Mouse (Mus musculus): Measurements from ENCODE around the gene Cpm. TPM values are rescaled to one million over a fixed set of nuclear protein-coding genes. Genes with fewer than 3 reads are reported as not detected.

Gene Cpm
- total and polyA plus RNA-seq, 3 experiments = 0.04 to 0.31 (median 0.17) TPM

- Histone ChIP-seq H3K27me3 (replicated peaks) (no peaks in the 10 kb centered on the region), H3K9ac (ENCODE audit: insufficient read depth, low read depth) (no peak overlapping the region), H3K4me2 (ENCODE audit: insufficient read depth, low read depth, poor library complexity, severe bottlenecking) (peak overlapping the region; percentile 11; the same call in 1 of the 2 replicates), H3K4me1 (ENCODE audit: control insufficient read depth in 1 of 2, insufficient read depth in 2 of 2) (peaks cover 0 to 9% of the 10 kb centered on the region in 2 experiments; a peak in 1 of 4 replicates), H3K36me3 (replicated peaks in 1 of 2; ENCODE audit: control insufficient read depth in 1 of 2, insufficient read depth in 1 of 2, low read length in 1 of 2) (peaks cover 2 to 8% of the 10 kb centered on the region in 2 experiments), H3K9me3 (replicated peaks; ENCODE audit: low read length) (no peaks in the 10 kb centered on the region), H3K79me2 (replicated peaks; ENCODE audit: control insufficient read depth, extremely low read depth, insufficient read depth, poor library complexity, severe bottlenecking) (no peaks in the 10 kb centered on the region), H3K4me3 (replicated peaks in 1 of 3; ENCODE audit: low read depth in 2 of 3, low read length in 2 of 3, poor library complexity in 1 of 3) (no peak overlapping the region), H3K27ac (ENCODE audit: insufficient read depth, low read depth) (no peak overlapping the region)
- dilution Hi-C loops (cut with MboI; ENCODE audit: extremely low pct_ligation_motif_present, extremely low pct_unique_long_range_greater_than_20kb, low sequenced_read_pairs) (no loop called here), in situ Hi-C loops (cut with MboI; ENCODE audit: low pct_ligation_motif_present, low pct_unique_long_range_greater_than_20kb, low sequenced_read_pairs) (no loop called here)
- peak; percentile 76 for DNase-seq (ENCODE audit: extremely low read depth)
- TF ChIP-seq CHD1 (IDR thresholded peaks at IDR 0.05; ENCODE audit: low read depth, low read length) (no peak), E2F4 (IDR thresholded peaks at IDR 0.05; ENCODE audit: insufficient replicate concordance, low read depth, low read length) (0 out of 2 replicates have a peak, but pooled peaks have one; percentile 46), NRF1 (IDR thresholded peaks at IDR 0.05; ENCODE audit: low read depth, low read length) (peak; percentile 45), PAX5 (IDR thresholded peaks at IDR 0.05; ENCODE audit: low read length) (no peak), SIN3A (IDR thresholded peaks at IDR 0.05; ENCODE audit: low read length) (peak; percentile 78), USF2 (conservative IDR thresholded peaks at IDR 0.05; ENCODE audit: low read depth, low read length) (no peak), CHD2 (IDR thresholded peaks at IDR 0.05; ENCODE audit: low read length) (no peak), GABPA (IDR thresholded peaks at IDR 0.05; ENCODE audit: insufficient replicate concordance, low read depth, low read length) (no peak), MYC (IDR thresholded peaks at IDR 0.05; ENCODE audit: low read depth, low read length) (peak; percentile 94), BHLHE40 (IDR thresholded peaks at IDR 0.05; ENCODE audit: low read depth, low read length) (peak; percentile 37; the same call in 1 of the 2 replicates), RAD21 (IDR thresholded peaks at IDR 0.05; ENCODE audit: low read depth, low read length) (peak; percentile 94), UBTF (IDR thresholded peaks at IDR 0.05; ENCODE audit: low read depth, low read length) (no peak), POLR2A (IDR thresholded peaks at IDR 0.05; ENCODE audit: low read depth, low read length) (0 out of 2 replicates have a peak, but pooled peaks have one; percentile 28), USF1 (IDR thresholded peaks at IDR 0.05; ENCODE audit: low read depth, low read length) (no peak), KAT2A (IDR thresholded peaks at IDR 0.05; ENCODE audit: insufficient replicate concordance, low read length) (no peak), MXI1 (IDR thresholded peaks at IDR 0.05; ENCODE audit: low read depth, low read length) (no peak), JUN (IDR thresholded peaks at IDR 0.05; ENCODE audit: insufficient read depth, low read depth, low read length) (no peak), RCOR1 (conservative IDR thresholded peaks at IDR 0.05; ENCODE audit: low read depth, low read length) (no peak), TBP (conservative IDR thresholded peaks at IDR 0.05; ENCODE audit: low read depth, low read length) (peak; percentile 64; the same call in 1 of the 2 replicates), ZMIZ1 (IDR thresholded peaks at IDR 0.05; ENCODE audit: low read depth, low read length) (peak; percentile 62; the same call in 1 of the 2 replicates), TCF12 (IDR thresholded peaks at IDR 0.05; ENCODE audit: low read depth, low read length) (0 out of 2 replicates have a peak, but pooled peaks have one; percentile 51), MAFK (IDR thresholded peaks at IDR 0.05; ENCODE audit: insufficient replicate concordance, low read length) (no peak), ETS1 (conservative IDR thresholded peaks at IDR 0.05; ENCODE audit: low read depth, low read length) (no peak), CTCF (conservative IDR thresholded peaks at IDR 0.05 in 1 of 2, IDR thresholded peaks at IDR 0.05 in 1 of 2; ENCODE audit: low read depth in 2 of 2, low read length in 2 of 2) (peak in 1 of 2 experiments; percentile 99; a peak in 2 of 4 replicates), POLR2AphosphoS2 (IDR thresholded peaks at IDR 0.05; ENCODE audit: low read depth, low read length) (no peak), NELFE (IDR thresholded peaks at IDR 0.05; ENCODE audit: low read depth, low read length) (peak; percentile 72; the same call in 1 of the 2 replicates), ZC3H11A (IDR thresholded peaks at IDR 0.05; ENCODE audit: low read depth, low read length) (peak; percentile 83), ZKSCAN1 (IDR thresholded peaks at IDR 0.05; ENCODE audit: borderline replicate concordance, low read depth, low read length) (no peak), MAZ (IDR thresholded peaks at IDR 0.05; ENCODE audit: low read depth, low read length) (no peak), JUND (conservative IDR thresholded peaks at IDR 0.05; ENCODE audit: low read depth, low read length) (peak; percentile 46; the same call in 1 of the 2 replicates), MEF2A (IDR thresholded peaks at IDR 0.05; ENCODE audit: borderline replicate concordance, low read depth, low read length) (peak; percentile 64; the same call in 1 of the 2 replicates), IRF4 (IDR thresholded peaks at IDR 0.05; ENCODE audit: low read depth, low read length) (peak; percentile 59; the same call in 1 of the 2 replicates), SMC3 (IDR thresholded peaks at IDR 0.05; ENCODE audit: low read depth, low read length) (peak; percentile 95), HCFC1 (IDR thresholded peaks at IDR 0.05; ENCODE audit: low read depth, low read length) (peak; percentile 51; the same call in 1 of the 2 replicates), MAX (IDR thresholded peaks at IDR 0.05; ENCODE audit: low read length) (peak; percentile 68; the same call in 1 of the 2 replicates), ZNF384 (IDR thresholded peaks at IDR 0.05; ENCODE audit: low read depth, low read length) (peak; percentile 32; the same call in 1 of the 2 replicates), EP300 (IDR thresholded peaks at IDR 0.05; ENCODE audit: low read length) (no peak)
Observed at GRCm38 (mm10) chr10:117731244-117732101, 102.2 kb downstream of the Cpm start.
